Mouse (Mus musculus) layer of hippocampus, adult 9-10 months (tissue): Measurements from ENCODE around the gene Ess2.

Experiments used
- DNase-seq: peaks from one replicate; pipeline ENCODE4 v3.0.0; 2022; ENCODE audit warnings: low spot score

The Ess2 gene

DNA sequence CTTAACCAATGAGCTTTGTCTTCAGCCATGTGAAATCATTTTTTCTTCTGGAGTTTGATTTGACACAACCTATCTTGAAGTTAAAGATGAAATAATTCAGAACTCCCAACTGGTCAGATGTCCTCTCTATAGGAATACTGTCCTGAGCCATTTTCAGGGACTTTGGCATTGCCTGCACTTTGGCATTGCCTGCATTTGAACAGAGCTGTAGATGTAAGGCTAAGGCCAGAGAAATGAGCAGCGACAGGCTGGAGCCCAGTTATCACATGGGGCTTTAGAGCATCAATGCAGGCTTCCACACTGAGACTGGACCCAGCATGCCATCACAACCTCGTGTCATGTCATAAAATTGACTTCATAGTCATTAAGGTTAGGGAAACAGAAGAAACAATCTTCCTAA is 57.9 kb downstream of the Ess2 start:
- DNase-seq: no peak

DNA sequence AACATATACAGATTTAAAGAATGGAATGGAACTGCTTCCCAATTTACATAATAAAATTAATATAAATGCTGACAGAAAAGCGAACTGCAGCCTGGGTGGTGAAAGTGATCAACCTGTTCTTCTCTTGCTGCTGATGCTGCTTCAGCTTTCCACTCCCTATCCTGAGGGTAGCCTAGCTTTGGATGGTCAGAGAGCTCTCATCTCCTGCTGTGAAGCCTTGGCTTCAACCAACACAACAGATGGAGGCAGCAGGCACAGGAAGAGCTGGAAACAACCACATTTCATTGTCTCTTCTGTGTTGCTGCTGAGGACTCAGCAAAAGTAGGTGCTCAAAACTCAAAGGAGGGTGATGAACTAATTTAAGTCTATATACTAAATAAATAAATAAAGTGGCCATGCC is 59.3 kb downstream of the Ess2 start:
- no peak for DNase-seq

DNA sequence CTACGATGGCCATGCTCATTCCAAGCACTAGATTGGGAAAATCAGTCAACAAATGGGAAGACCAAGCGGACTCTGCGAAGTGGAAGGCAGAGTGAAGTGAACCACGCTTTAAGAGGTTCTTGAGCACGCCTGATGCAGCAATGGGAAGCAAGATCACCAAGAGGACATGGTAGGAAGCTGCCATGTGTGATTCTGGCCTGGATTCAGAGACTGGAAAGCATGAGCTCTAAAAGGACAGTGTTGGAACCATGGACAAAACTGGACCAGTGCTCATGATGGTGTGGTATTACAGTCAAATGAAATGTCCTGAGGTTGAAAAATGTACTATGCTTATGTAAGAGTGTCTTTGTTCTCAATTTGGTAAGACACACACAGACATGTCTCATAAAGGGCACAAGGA is 59.8 kb downstream of the Ess2 start:
- DNase-seq: no peak
